ENCODE assay signal across 10 mouse cellular contexts in genomic region chr19:40586908-40587307, GRCm38 (mm10). TPM values are rescaled to one million over a fixed set of nuclear protein-coding genes. Genes with fewer than 3 reads are reported as not detected.
DNase-seq lines count a peak whose midpoint lies in the region; ATAC-seq and TF ChIP-seq lines count a peak whose summit lies in the region.
"Had no signal": no experiment of that assay in that cellular context is flagged by ENCODE, and none has a peak within 500 bp of the region (broad histone marks: within the 10 kb centered on the region; RNA-seq: fewer than 3 reads in every experiment).

No protein-coding gene starts in this region.

- no peak for ATAC-seq in neural tube, embryonic 11.5 days (ENCODE audit: insufficient read depth, low FRiP score, low TSS enrichment)
- ATAC-seq in hindbrain, embryonic 11.5 days (ENCODE audit: low FRiP score): no peak
- ATAC-seq in liver, embryonic 15.5 days (ENCODE audit: insufficient read depth): peak; percentile 16; the same call in 1 of the 2 replicates
- no peak for ATAC-seq in stomach, postnatal 0 days (ENCODE audit: low FRiP score, low TSS enrichment)

- peaks cover 12% of the 10 kb centered on the region for H3K4me1 ChIP-seq in neural tube, embryonic 11.5 days (ENCODE audit: control insufficient read depth, insufficient read depth, low read length)
- H3K4me1 ChIP-seq in hindbrain, embryonic 11.5 days (replicated peaks; ENCODE audit: control insufficient read depth, insufficient read depth, low read length): 0 out of 2 replicates have a peak, but pooled peaks cover 4% of the 10 kb centered on the region
- peaks cover 37% of the 10 kb centered on the region for H3K4me1 ChIP-seq in liver, embryonic 15.5 days (replicated peaks)
- no peaks in the 10 kb centered on the region; the same call in 1 of the 2 replicates for H3K4me1 ChIP-seq in stomach, postnatal 0 days (replicated peaks; ENCODE audit: control insufficient read depth, insufficient read depth)
- H3K4me1 ChIP-seq in lung, adult 2 months (ENCODE audit: control insufficient read depth, insufficient read depth, low read length): peaks cover 2% of the 10 kb centered on the region; the same call in 1 of the 2 replicates

- DNase-seq in neural tube, embryonic 11.5 days (ENCODE audit: low spot score): no peak
- DNase-seq in neural tube, embryonic 10.5 days (ENCODE audit: extremely low spot score, low spot score): no peak
- no peak for DNase-seq in hindbrain, embryonic 11.5 days (ENCODE audit: low spot score)
- no peak for DNase-seq in stomach, postnatal 0 days (ENCODE audit: low spot score)
- no peak for DNase-seq in kidney, postnatal 25 days
- DNase-seq in right cerebral cortex, postnatal 25 days: no peak
- no peak for DNase-seq in lung, adult 2 months
- DNase-seq: cerebellum, postnatal 14 days; thymus, postnatal 14 days had no signal

- H3K9ac ChIP-seq in neural tube, embryonic 11.5 days (ENCODE audit: low read length): no peak overlapping the region; the same call in 1 of the 2 replicates
- H3K9ac ChIP-seq in hindbrain, embryonic 11.5 days (ENCODE audit: low read depth, low read length): no peak overlapping the region
- peak overlapping the region; percentile 61 for H3K9ac ChIP-seq in liver, embryonic 15.5 days
- H3K9ac ChIP-seq in stomach, postnatal 0 days (ENCODE audit: low read length): 0 out of 2 replicates have a peak overlapping the region, but pooled peaks have one; percentile 18

- 66% methylated on average over 7 of the region's 7 CpGs for WGBS in neural tube, embryonic 11.5 days
- 55% methylated on average over 7 of the region's 7 CpGs for WGBS in hindbrain, embryonic 11.5 days
- WGBS in liver, embryonic 15.5 days (ENCODE audit: insufficient replicate concordance): 22% methylated on average over 7 of the region's 7 CpGs
- 58% methylated on average over 7 of the region's 7 CpGs for WGBS in stomach, postnatal 0 days
- WGBS in lung, adult 2 months: 62% methylated on average over 7 of the region's 7 CpGs

- no peaks in the 10 kb centered on the region for H3K36me3 ChIP-seq in neural tube, embryonic 11.5 days (ENCODE audit: control insufficient read depth, insufficient read depth, low read length)
- no peaks in the 10 kb centered on the region for H3K36me3 ChIP-seq in hindbrain, embryonic 11.5 days (ENCODE audit: control insufficient read depth, insufficient read depth, low read length)
- H3K36me3 ChIP-seq in liver, embryonic 15.5 days (replicated peaks): peaks cover 29% of the 10 kb centered on the region
- H3K36me3 ChIP-seq in stomach, postnatal 0 days (ENCODE audit: control insufficient read depth, insufficient read depth, low read length): 0 out of 2 replicates have a peak, but pooled peaks cover under 1% of the 10 kb centered on the region

- peak overlapping the region; percentile 83; the same call in 1 of the 2 replicates for H3K4me2 ChIP-seq in neural tube, embryonic 11.5 days (ENCODE audit: low read depth)
- H3K4me2 ChIP-seq in hindbrain, embryonic 11.5 days (replicated peaks; ENCODE audit: low read depth, low read length): peak overlapping the region; percentile 83
- H3K4me2 ChIP-seq in liver, embryonic 15.5 days: peak overlapping the region; percentile 88
- peak overlapping the region; percentile 81 for H3K4me2 ChIP-seq in stomach, postnatal 0 days (replicated peaks; ENCODE audit: low read depth)

- no peak for TF ChIP-seq POLR2A in lung, adult 2 months (IDR thresholded peaks at IDR 0.05; ENCODE audit: borderline replicate concordance, extremely low read depth, low read depth, low read length)

- H3K27me3 ChIP-seq in neural tube, embryonic 11.5 days (ENCODE audit: control insufficient read depth, insufficient read depth, low read length): no peaks in the 10 kb centered on the region
- no peaks in the 10 kb centered on the region for H3K27me3 ChIP-seq in hindbrain, embryonic 11.5 days (ENCODE audit: control insufficient read depth, insufficient read depth, low read length)
- H3K27me3 ChIP-seq in liver, embryonic 15.5 days: no peaks in the 10 kb centered on the region
- H3K27me3 ChIP-seq in stomach, postnatal 0 days (ENCODE audit: control insufficient read depth, insufficient read depth, low read length): no peaks in the 10 kb centered on the region

- H3K4me3 ChIP-seq in neural tube, embryonic 11.5 days (ENCODE audit: low read depth, low read length): 0 out of 2 replicates have a peak overlapping the region, but pooled peaks have one; percentile 7
- H3K4me3 ChIP-seq in hindbrain, embryonic 11.5 days (ENCODE audit: low read depth, low read length): peak overlapping the region; percentile 86; the same call in 1 of the 2 replicates
- peak overlapping the region; percentile 73 for H3K4me3 ChIP-seq in liver, embryonic 15.5 days (replicated peaks)
- H3K4me3 ChIP-seq in stomach, postnatal 0 days (ENCODE audit: low read depth, low read length): peak overlapping the region; percentile 78; the same call in 1 of the 2 replicates
- no peak overlapping the region for H3K4me3 ChIP-seq in lung, adult 2 months (replicated peaks; ENCODE audit: extremely low read depth, low read depth, low read length)

- TF ChIP-seq EP300 in stomach, postnatal 0 days (optimal IDR thresholded peaks at IDR 0.05): no peak

- no peak overlapping the region for H3K27ac ChIP-seq in neural tube, embryonic 11.5 days (ENCODE audit: low read depth, low read length)
- H3K27ac ChIP-seq in hindbrain, embryonic 11.5 days (ENCODE audit: low read depth, low read length): no peak overlapping the region
- peak overlapping the region; percentile 73 for H3K27ac ChIP-seq in liver, embryonic 15.5 days (replicated peaks)
- no peak overlapping the region for H3K27ac ChIP-seq in stomach, postnatal 0 days (replicated peaks)

- H3K9me3 ChIP-seq in neural tube, embryonic 11.5 days (ENCODE audit: control insufficient read depth, low read length): no peaks in the 10 kb centered on the region
- H3K9me3 ChIP-seq in hindbrain, embryonic 11.5 days (ENCODE audit: control insufficient read depth, low read length): no peaks in the 10 kb centered on the region
- H3K9me3 ChIP-seq in liver, embryonic 15.5 days (replicated peaks): no peaks in the 10 kb centered on the region
- H3K9me3 ChIP-seq in stomach, postnatal 0 days (ENCODE audit: control insufficient read depth, low read length): no peaks in the 10 kb centered on the region

- TF ChIP-seq CTCF in stomach, postnatal 0 days (IDR thresholded peaks at IDR 0.05; ENCODE audit: low read depth): no peak
- no peak for TF ChIP-seq CTCF in lung, adult 2 months (IDR thresholded peaks at IDR 0.05; ENCODE audit: insufficient read depth, low read length)

RNA-seq across cellular contexts. Expression of gene Aldh18a1, which starts 1.4 kb away (rescaled TPM):
- polyA plus RNA-seq in neural tube, embryonic 11.5 days (2014; fragmentation: Nextera tagmentation; extraction: Ambion mirVana): 73.8 and 78.2 TPM in 2 replicates
- 62.7 and 70.1 TPM in 2 replicates for polyA plus RNA-seq in hindbrain, embryonic 11.5 days (2014; fragmentation: Nextera tagmentation; extraction: Ambion mirVana)
- polyA plus RNA-seq in liver, embryonic 15.5 days (2015; fragmentation: Nextera tagmentation; extraction: Ambion mirVana): 29.0 and 33.1 TPM in 2 replicates
- 39.1 and 43.0 TPM in 2 replicates for polyA plus RNA-seq in stomach, postnatal 0 days (2015; fragmentation: Nextera tagmentation; extraction: Ambion mirVana)
- 9.0 and 13.3 TPM in 2 replicates for polyA plus RNA-seq in lung, adult 2 months (2012; rRNA removed)

RNA-seq across cellular contexts. Expression of gene Tctn3, which starts 25.1 kb away (rescaled TPM):
- polyA plus RNA-seq in neural tube, embryonic 11.5 days (2014; fragmentation: Nextera tagmentation; extraction: Ambion mirVana): 10.0 and 12.1 TPM in 2 replicates
- 12.0 and 13.2 TPM in 2 replicates for polyA plus RNA-seq in hindbrain, embryonic 11.5 days (2014; fragmentation: Nextera tagmentation; extraction: Ambion mirVana)
- 1.9 and 2.0 TPM in 2 replicates for polyA plus RNA-seq in liver, embryonic 15.5 days (2015; fragmentation: Nextera tagmentation; extraction: Ambion mirVana)
- polyA plus RNA-seq in stomach, postnatal 0 days (2015; fragmentation: Nextera tagmentation; extraction: Ambion mirVana): 4.1 and 4.5 TPM in 2 replicates
- polyA plus RNA-seq in lung, adult 2 months (2012; rRNA removed): 12.1 and 12.8 TPM in 2 replicates

RNA-seq across cellular contexts. Expression of gene Entpd1, which starts 25.3 kb away (rescaled TPM):
- 6.6 and 9.1 TPM in 2 replicates for polyA plus RNA-seq in neural tube, embryonic 11.5 days (2014; fragmentation: Nextera tagmentation; extraction: Ambion mirVana)
- 8.5 and 9.4 TPM in 2 replicates for polyA plus RNA-seq in hindbrain, embryonic 11.5 days (2014; fragmentation: Nextera tagmentation; extraction: Ambion mirVana)
- 3.8 and 4.7 TPM in 2 replicates for polyA plus RNA-seq in liver, embryonic 15.5 days (2015; fragmentation: Nextera tagmentation; extraction: Ambion mirVana)
- polyA plus RNA-seq in stomach, postnatal 0 days (2015; fragmentation: Nextera tagmentation; extraction: Ambion mirVana): 10.0 and 10.8 TPM in 2 replicates
- 28.7 and 41.2 TPM in 2 replicates for polyA plus RNA-seq in lung, adult 2 months (2012; rRNA removed)

Comparison
In these comparisons a context has a peak if more than half of its experiments do, and no peak if none do; other contexts are left out.
1. H3K9ac ChIP-seq: peak in liver, embryonic 15.5 days (single experiment) and stomach, postnatal 0 days (single experiment); none in neural tube, embryonic 11.5 days (single experiment) and hindbrain, embryonic 11.5 days (single experiment).
2. Peak in every context shown above with its lines, with median percentiles within 50 percentile points of each other: H3K4me2 ChIP-seq.